In genomic region chr6:124767536-124767919, GRCm38 (mm10) we compare ENCODE assay signal across 9 mouse cellular contexts. TPM values are rescaled to one million over a fixed set of nuclear protein-coding genes. Genes with fewer than 3 reads are reported as not detected.
DNase-seq lines count a peak whose midpoint lies in the region; ATAC-seq and TF ChIP-seq lines count a peak whose summit lies in the region.
"Had no signal": no experiment of that assay in that cellular context is flagged by ENCODE, and none has a peak within 500 bp of the region (broad histone marks: within the 10 kb centered on the region; RNA-seq: fewer than 3 reads in every experiment).

No protein-coding gene starts in this region.

- no peak for DNase-seq in kidney, postnatal 0 days (ENCODE audit: low spot score)
- DNase-seq in kidney, postnatal 36 days, result no peak
- no peak for DNase-seq in MN1 (ENCODE audit: low spot score)
- no peak for DNase-seq in right cerebral cortex, postnatal 36 days (ENCODE audit: low spot score in 2 of 2)
- DNase-seq: adrenal gland, postnatal 10 days; lung, postnatal 14 days had no signal

- H3K9ac ChIP-seq in kidney, postnatal 0 days (ENCODE audit: low read depth, low read length), result no peak overlapping the region
- no peak overlapping the region for H3K9ac ChIP-seq in embryonic facial prominence, embryonic 15.5 days
- no peak overlapping the region for H3K9ac ChIP-seq in intestine, embryonic 15.5 days
- H3K9ac ChIP-seq in neural tube, embryonic 13.5 days, result peak overlapping the region; percentile 82; the same call in 1 of the 2 replicates

- H3K27ac ChIP-seq in kidney, postnatal 0 days, result peak overlapping the region; percentile 47; the same call in 1 of the 2 replicates
- 0 out of 2 replicates have a peak overlapping the region, but pooled peaks have one; percentile 7 for H3K27ac ChIP-seq in embryonic facial prominence, embryonic 15.5 days (replicated peaks)
- no peak overlapping the region for H3K27ac ChIP-seq in intestine, embryonic 15.5 days
- 0 out of 2 replicates have a peak overlapping the region, but pooled peaks have one; percentile 28 for H3K27ac ChIP-seq in neural tube, embryonic 13.5 days (replicated peaks)

- H3K9me3 ChIP-seq in kidney, postnatal 0 days (replicated peaks; ENCODE audit: low read length), result no peaks in the 10 kb centered on the region
- no peaks in the 10 kb centered on the region for H3K9me3 ChIP-seq in embryonic facial prominence, embryonic 15.5 days (replicated peaks)
- no peaks in the 10 kb centered on the region for H3K9me3 ChIP-seq in intestine, embryonic 15.5 days
- no peaks in the 10 kb centered on the region for H3K9me3 ChIP-seq in neural tube, embryonic 13.5 days

- no peaks in the 10 kb centered on the region for H3K36me3 ChIP-seq in kidney, postnatal 0 days (ENCODE audit: insufficient read depth, low read length)
- peaks cover 4% of the 10 kb centered on the region; the same call in 1 of the 2 replicates for H3K36me3 ChIP-seq in embryonic facial prominence, embryonic 15.5 days
- H3K36me3 ChIP-seq in intestine, embryonic 15.5 days, result no peaks in the 10 kb centered on the region
- H3K36me3 ChIP-seq in neural tube, embryonic 13.5 days, result 0 out of 2 replicates have a peak, but pooled peaks cover 3% of the 10 kb centered on the region

- H3K27me3 ChIP-seq in kidney, postnatal 0 days (ENCODE audit: insufficient read depth, low read length), result no peaks in the 10 kb centered on the region
- no peaks in the 10 kb centered on the region for H3K27me3 ChIP-seq in embryonic facial prominence, embryonic 15.5 days
- 0 out of 2 replicates have a peak, but pooled peaks cover 2% of the 10 kb centered on the region for H3K27me3 ChIP-seq in intestine, embryonic 15.5 days (replicated peaks)
- H3K27me3 ChIP-seq in neural tube, embryonic 13.5 days, result peaks cover 17% of the 10 kb centered on the region; the same call in 1 of the 2 replicates

- no peak for ATAC-seq in kidney, postnatal 0 days (replicated peaks; ENCODE audit: low FRiP score, low read depth)
- ATAC-seq in embryonic facial prominence, embryonic 15.5 days (ENCODE audit: insufficient number of reproducible peaks, low FRiP score, low TSS enrichment, low read depth), result no peak
- no peak for ATAC-seq in intestine, embryonic 15.5 days
- ATAC-seq in neural tube, embryonic 13.5 days (ENCODE audit: low read depth), result no peak

- TF ChIP-seq CTCF in kidney, postnatal 0 days (IDR thresholded peaks at IDR 0.05; ENCODE audit: low read depth), result no peak

- 22% methylated on average over 4 of the region's 4 CpGs for WGBS in kidney, postnatal 0 days
- 50% methylated on average over 4 of the region's 4 CpGs for WGBS in embryonic facial prominence, embryonic 15.5 days
- 65% methylated on average over 4 of the region's 4 CpGs for WGBS in intestine, embryonic 15.5 days
- WGBS in neural tube, embryonic 13.5 days, result 40% methylated on average over 4 of the region's 4 CpGs

- H3K4me3 ChIP-seq in kidney, postnatal 0 days (replicated peaks; ENCODE audit: low read depth, low read length), result 0 out of 2 replicates have a peak overlapping the region, but pooled peaks have one; percentile 56
- H3K4me3 ChIP-seq in embryonic facial prominence, embryonic 15.5 days (replicated peaks), result 0 out of 2 replicates have a peak overlapping the region, but pooled peaks have one; percentile 54
- no peak overlapping the region for H3K4me3 ChIP-seq in intestine, embryonic 15.5 days (replicated peaks)
- peak overlapping the region; percentile 53; the same call in 1 of the 2 replicates for H3K4me3 ChIP-seq in neural tube, embryonic 13.5 days

- peak overlapping the region; percentile 91; the same call in 1 of the 2 replicates for H3K4me2 ChIP-seq in kidney, postnatal 0 days (ENCODE audit: low read length)
- H3K4me2 ChIP-seq in embryonic facial prominence, embryonic 15.5 days (replicated peaks), result peak overlapping the region; percentile 86; the same call in 1 of the 2 replicates
- peak overlapping the region; percentile 96; the same call in 1 of the 2 replicates for H3K4me2 ChIP-seq in intestine, embryonic 15.5 days (replicated peaks)
- H3K4me2 ChIP-seq in neural tube, embryonic 13.5 days, result peak overlapping the region; percentile 81

- H3K4me1 ChIP-seq in kidney, postnatal 0 days (replicated peaks; ENCODE audit: insufficient read depth, low read length), result peaks cover 24% of the 10 kb centered on the region
- H3K4me1 ChIP-seq in embryonic facial prominence, embryonic 15.5 days, result peaks cover 26% of the 10 kb centered on the region
- H3K4me1 ChIP-seq in intestine, embryonic 15.5 days (replicated peaks), result peaks cover 24% of the 10 kb centered on the region
- peaks cover 28% of the 10 kb centered on the region for H3K4me1 ChIP-seq in neural tube, embryonic 13.5 days (replicated peaks)

RNA-seq across cellular contexts. Expression of gene Eno2, which starts 1.9 kb away (rescaled TPM):
- 7.6 TPM in 2 replicates for polyA plus RNA-seq in kidney, postnatal 0 days (2015; fragmentation: Nextera tagmentation; extraction: Ambion mirVana)
- polyA plus RNA-seq in embryonic facial prominence, embryonic 15.5 days (2015; fragmentation: Nextera tagmentation; extraction: Ambion mirVana), result 11.8 and 12.7 TPM in 2 replicates
- polyA plus RNA-seq in intestine, embryonic 15.5 days (2015; fragmentation: Nextera tagmentation; extraction: Ambion mirVana), result 6.0 and 6.8 TPM in 2 replicates
- polyA plus RNA-seq in neural tube, embryonic 13.5 days (2015; fragmentation: Nextera tagmentation; extraction: Ambion mirVana), result 67.2 and 69.8 TPM in 2 replicates

RNA-seq across cellular contexts. Expression of gene Atn1, which starts 11.2 kb away (rescaled TPM):
- 13.0 and 13.7 TPM in 2 replicates for polyA plus RNA-seq in kidney, postnatal 0 days (2015; fragmentation: Nextera tagmentation; extraction: Ambion mirVana)
- 20.1 and 21.0 TPM in 2 replicates for polyA plus RNA-seq in embryonic facial prominence, embryonic 15.5 days (2015; fragmentation: Nextera tagmentation; extraction: Ambion mirVana)
- polyA plus RNA-seq in intestine, embryonic 15.5 days (2015; fragmentation: Nextera tagmentation; extraction: Ambion mirVana), result 10.5 and 11.9 TPM in 2 replicates
- polyA plus RNA-seq in neural tube, embryonic 13.5 days (2015; fragmentation: Nextera tagmentation; extraction: Ambion mirVana), result 21.0 and 23.1 TPM in 2 replicates

RNA-seq across cellular contexts. Expression of gene Gm45234, which starts 11.7 kb away (rescaled TPM):
- not detected in 2 replicates for polyA plus RNA-seq in kidney, postnatal 0 days (2015; fragmentation: Nextera tagmentation; extraction: Ambion mirVana)
- not detected in 2 replicates for polyA plus RNA-seq in embryonic facial prominence, embryonic 15.5 days (2015; fragmentation: Nextera tagmentation; extraction: Ambion mirVana)
- not detected in 2 replicates for polyA plus RNA-seq in intestine, embryonic 15.5 days (2015; fragmentation: Nextera tagmentation; extraction: Ambion mirVana)
- polyA plus RNA-seq in neural tube, embryonic 13.5 days (2015; fragmentation: Nextera tagmentation; extraction: Ambion mirVana), result not detected in 2 replicates

RNA-seq across cellular contexts. Expression of gene Lrrc23, which starts 12.0 kb away (rescaled TPM):
- 0.43 and 0.59 TPM in 2 replicates for polyA plus RNA-seq in kidney, postnatal 0 days (2015; fragmentation: Nextera tagmentation; extraction: Ambion mirVana)
- 26.7 and 47.5 TPM in 2 replicates for polyA plus RNA-seq in embryonic facial prominence, embryonic 15.5 days (2015; fragmentation: Nextera tagmentation; extraction: Ambion mirVana)
- 0.11 and 0.13 TPM in 2 replicates for polyA plus RNA-seq in intestine, embryonic 15.5 days (2015; fragmentation: Nextera tagmentation; extraction: Ambion mirVana)
- 0.57 and 2.1 TPM in 2 replicates for polyA plus RNA-seq in neural tube, embryonic 13.5 days (2015; fragmentation: Nextera tagmentation; extraction: Ambion mirVana)

RNA-seq across cellular contexts. Expression of gene Grcc10, which starts 26.4 kb away (rescaled TPM):
- 549 and 600 TPM in 2 replicates for polyA plus RNA-seq in kidney, postnatal 0 days (2015; fragmentation: Nextera tagmentation; extraction: Ambion mirVana)
- polyA plus RNA-seq in embryonic facial prominence, embryonic 15.5 days (2015; fragmentation: Nextera tagmentation; extraction: Ambion mirVana), result 416 TPM in 2 replicates
- 337 and 341 TPM in 2 replicates for polyA plus RNA-seq in intestine, embryonic 15.5 days (2015; fragmentation: Nextera tagmentation; extraction: Ambion mirVana)
- 687 and 693 TPM in 2 replicates for polyA plus RNA-seq in neural tube, embryonic 13.5 days (2015; fragmentation: Nextera tagmentation; extraction: Ambion mirVana)
